Mouse (Mus musculus) E14TG2a.4 (cell line): ENCODE measurements around the gene Kdm5a.

Experiments used
- H3K27me3 ChIP-seq: 2 replicates; pipeline ENCODE4 v1.6.1; 2014; ENCODE audit warnings: low read length, control low read depth; ENCODE audit not compliant: insufficient read depth
- H3K36me3 ChIP-seq: 2 replicates; pipeline ENCODE4 v1.6.1; 2014; ENCODE audit warnings: low read length, control low read depth; ENCODE audit not compliant: insufficient read depth
- H3K4me1 ChIP-seq: replicated peaks from 2 replicates; pipeline ENCODE4 v1.6.1; 2014; ENCODE audit warnings: low read depth, low read length, control low read depth
- H3K4me3 ChIP-seq: replicated peaks from 2 replicates; pipeline ENCODE4 v1.5.1; 2014; ENCODE audit warnings: mild to moderate bottlenecking, low read length
- H3K9me3 ChIP-seq: 2 replicates; pipeline ENCODE4 v1.6.1; 2014; ENCODE audit warnings: low read length, control low read depth
- CTCF ChIP-seq: conservative IDR thresholded peaks from 2 replicates; pipeline ENCODE4 v1.5.1; 2014; ENCODE audit warnings: low read length
- NANOG ChIP-seq: IDR thresholded peaks from 2 replicates; pipeline ENCODE4 v1.6.1; 2014; ENCODE audit warnings: borderline replicate concordance, low read length, mixed read lengths
- POU5F1 ChIP-seq: IDR thresholded peaks from 2 replicates; pipeline ENCODE4 v1.6.1; 2014; ENCODE audit warnings: low read length, borderline replicate concordance

The Kdm5a gene

DNA sequence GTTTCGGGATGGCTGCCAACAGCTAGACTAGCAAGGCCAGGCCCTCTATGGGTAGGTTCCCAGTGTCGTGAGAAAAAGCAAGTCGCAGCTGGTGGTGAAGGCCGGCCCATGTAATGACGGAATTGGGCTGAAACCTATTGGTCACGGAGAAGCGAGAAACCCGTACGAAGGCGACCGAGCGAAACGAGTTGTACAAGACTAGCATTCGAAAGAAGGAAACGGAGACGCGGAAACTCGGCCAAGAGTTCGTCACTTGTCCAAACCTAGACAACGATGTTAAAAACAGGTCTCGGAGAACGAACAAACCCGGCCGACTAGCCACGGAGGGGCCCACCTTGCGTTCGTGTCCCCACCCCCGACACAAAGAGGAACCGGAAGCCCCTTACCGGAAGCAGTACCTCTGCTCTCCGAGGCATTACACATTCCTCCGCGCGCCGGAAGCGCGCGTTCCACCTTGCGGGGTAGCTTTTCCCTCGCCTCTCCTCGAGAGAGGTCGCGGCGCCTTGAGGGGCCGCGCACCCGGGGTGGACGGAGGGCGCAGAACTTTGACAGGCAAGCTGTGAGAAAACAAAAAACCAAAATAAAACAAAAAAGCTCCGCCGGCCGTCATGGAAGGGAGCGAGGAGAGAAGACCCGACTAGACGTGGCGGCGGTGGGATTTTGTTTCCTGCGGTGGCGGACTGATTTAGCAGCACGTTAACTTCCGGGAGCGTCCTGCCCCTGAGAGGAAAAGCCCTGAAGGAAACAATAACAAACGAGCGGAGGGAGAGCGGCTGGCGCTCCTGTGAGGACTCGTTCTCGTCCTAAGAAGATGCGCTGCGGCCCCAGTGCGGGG lies at the start of gene Kdm5a, which contains the start of gene Ccdc77:
Kdm5a (plus strand) TSS at position 437 of the 835 bp plus-strand sequence.
Ccdc77 (minus strand) TSS at position 687 of the 835 bp plus-strand sequence.
- Histone ChIP-seq H3K27me3 (no peaks in the 10 kb centered on the region), H3K36me3 (peaks cover 30% of the 10 kb centered on the region), H3K4me3 (peak within 1 kb of the TSS; percentile 100), H3K4me1 (peaks cover 35% of the 10 kb centered on the region), H3K9me3 (no peaks in the 10 kb centered on the region)
- TF ChIP-seq CTCF (no peak), POU5F1 (no peak), NANOG (no peak)

DNA sequence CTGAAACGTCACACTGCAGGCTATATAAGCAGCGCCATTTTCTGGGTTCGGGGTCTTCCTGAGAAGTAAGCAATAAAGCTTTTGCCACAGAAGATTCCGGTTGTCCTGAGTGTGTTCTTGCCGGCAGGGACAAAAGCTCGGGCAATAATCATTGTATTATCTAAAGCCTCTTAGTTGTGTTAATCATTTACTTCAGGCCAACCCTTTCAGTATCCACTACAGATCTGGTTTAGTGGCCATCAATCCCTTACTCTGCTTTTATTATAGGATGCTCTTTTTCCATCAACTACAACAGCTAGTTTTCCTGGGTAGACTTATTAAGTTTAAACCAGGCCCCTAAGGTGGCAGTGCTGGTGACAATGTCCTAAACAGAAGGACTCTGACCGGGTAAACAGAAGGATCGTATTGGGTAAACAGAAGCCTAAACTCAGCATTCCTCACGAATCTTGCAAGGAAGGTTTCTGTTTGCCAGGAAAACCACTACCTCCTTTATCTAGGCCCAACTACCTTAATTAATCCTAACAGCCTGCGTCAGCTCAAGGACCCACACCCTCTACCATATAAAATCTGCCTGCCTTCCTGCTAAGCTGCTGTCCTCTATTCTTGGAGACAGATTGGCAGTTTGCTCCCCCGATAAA lies 45.5 kb upstream of the Kdm5a start:
- H3K4me1 ChIP-seq, result peaks cover 43% of the 10 kb centered on the region
- no peaks in the 10 kb centered on the region for H3K36me3 ChIP-seq
- no peak overlapping the region for H3K4me3 ChIP-seq
- no peak for TF ChIP-seq NANOG
- TF ChIP-seq POU5F1, result no peak
- TF ChIP-seq CTCF, result no peak
- peaks cover 4% of the 10 kb centered on the region for H3K9me3 ChIP-seq
- H3K27me3 ChIP-seq, result no peaks in the 10 kb centered on the region

DNA sequence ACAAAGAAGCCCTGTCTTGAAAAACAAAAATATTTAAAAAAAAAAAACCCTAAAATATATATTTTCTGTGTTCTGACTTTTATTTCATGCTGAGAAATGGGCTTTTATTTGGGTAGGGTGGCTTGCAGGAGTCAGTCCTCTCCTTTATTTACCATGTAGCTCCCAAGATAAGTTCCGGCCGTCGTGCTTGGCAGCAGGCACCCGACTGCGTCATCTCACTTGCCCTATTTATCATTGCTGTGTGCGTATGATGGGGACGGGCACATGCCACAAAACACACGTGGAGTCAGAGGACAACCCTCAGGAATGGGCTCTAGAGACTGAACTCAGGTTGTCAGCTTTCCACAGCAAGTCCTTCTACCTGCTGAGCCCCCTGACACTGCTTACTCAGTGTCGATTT lies 44.8 kb upstream of the Kdm5a start:
- TF ChIP-seq POU5F1 (no peak), NANOG (no peak), CTCF (no peak)

DNA sequence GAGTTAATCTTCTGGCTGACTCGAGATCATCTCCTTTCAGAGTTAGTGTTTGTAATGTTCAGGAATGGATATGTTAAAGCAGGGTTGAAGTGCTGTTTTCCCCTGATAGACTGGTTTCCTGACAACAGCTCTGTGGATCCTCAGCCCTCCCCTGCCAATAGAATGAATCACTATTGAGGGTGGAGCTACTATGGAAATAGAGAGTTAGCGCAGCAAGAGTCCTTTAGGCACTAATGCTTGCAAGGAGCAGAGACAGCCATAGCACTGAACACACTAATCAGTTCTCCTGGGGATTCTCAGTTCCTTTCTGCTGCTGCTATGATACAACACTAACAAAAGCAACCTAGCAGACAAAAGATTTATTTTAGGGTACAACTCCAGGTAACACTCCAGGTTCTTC lies 43.6 kb upstream of the Kdm5a start:
- Histone ChIP-seq H3K4me1 (peaks cover 36% of the 10 kb centered on the region), H3K27me3 (no peaks in the 10 kb centered on the region), H3K4me3 (no peak overlapping the region), H3K36me3 (peaks cover 10% of the 10 kb centered on the region), H3K9me3 (peaks cover 4% of the 10 kb centered on the region)
- no peak for TF ChIP-seq POU5F1
- TF ChIP-seq NANOG, result no peak
- no peak for TF ChIP-seq CTCF

More for the DNA sequence above, 44.8 kb upstream of the Kdm5a start:
- Histone ChIP-seq H3K4me3 (no peak overlapping the region), H3K9me3 (peaks cover 4% of the 10 kb centered on the region), H3K4me1 (peaks cover 38% of the 10 kb centered on the region), H3K36me3 (no peaks in the 10 kb centered on the region), H3K27me3 (no peaks in the 10 kb centered on the region)

DNA sequence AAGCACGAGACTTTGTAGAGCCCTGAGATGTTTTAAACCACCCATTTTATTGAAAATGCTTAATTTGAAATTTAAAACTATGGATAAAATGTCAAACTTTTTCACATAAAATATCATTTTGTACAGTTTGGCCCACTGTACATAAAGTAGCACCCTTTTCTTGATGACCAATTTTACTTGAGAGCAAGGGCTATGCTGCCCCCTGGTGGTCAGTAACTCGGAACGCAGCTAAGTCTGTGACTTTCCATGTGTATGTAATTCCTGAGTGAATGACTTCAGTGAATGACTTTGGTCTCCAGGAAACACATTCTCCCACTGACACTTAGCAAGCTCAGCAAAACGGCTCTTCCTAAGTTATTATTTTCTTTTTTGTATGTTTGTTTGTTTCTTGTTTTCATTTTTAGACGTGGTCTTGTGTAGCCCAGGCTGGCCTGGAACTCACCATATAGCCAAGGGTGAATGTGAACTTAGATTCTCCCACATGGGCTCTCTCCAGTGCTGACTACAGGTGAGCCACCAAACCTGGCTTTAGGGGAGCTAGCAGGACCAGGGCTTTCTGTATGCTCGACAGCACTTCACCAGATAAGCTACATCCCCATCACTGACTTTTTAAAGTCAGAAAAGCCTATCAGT lies 39.5 kb upstream of the Kdm5a start:
- Histone ChIP-seq H3K4me1 (peaks cover 33% of the 10 kb centered on the region), H3K27me3 (no peaks in the 10 kb centered on the region), H3K4me3 (no peak overlapping the region), H3K36me3 (peaks cover 31% of the 10 kb centered on the region), H3K9me3 (no peaks in the 10 kb centered on the region)
- TF ChIP-seq NANOG, result no peak
- peak; percentile 89 for TF ChIP-seq CTCF

DNA sequence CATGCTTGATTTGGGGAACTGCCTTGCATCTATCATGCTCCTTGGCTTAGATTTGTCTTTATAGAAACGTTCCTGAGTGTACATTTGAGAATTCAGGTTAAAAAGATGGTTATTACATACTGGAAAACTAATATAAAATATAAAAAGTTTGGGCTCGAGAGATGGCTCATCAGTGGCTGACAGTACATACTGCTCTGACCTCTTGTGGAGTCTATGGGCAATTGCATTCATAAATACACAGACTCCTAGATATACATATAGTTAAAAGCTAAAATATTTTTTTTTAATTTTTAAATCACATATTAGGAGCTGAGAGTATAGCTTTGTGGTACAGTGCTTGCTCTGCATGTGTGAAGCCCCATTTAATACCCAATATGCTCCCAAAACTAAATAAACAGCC lies 31.6 kb upstream of the Kdm5a start:
- H3K36me3 ChIP-seq, result peaks cover 93% of the 10 kb centered on the region
- no peaks in the 10 kb centered on the region for H3K4me1 ChIP-seq
- H3K9me3 ChIP-seq, result no peaks in the 10 kb centered on the region
- H3K27me3 ChIP-seq, result no peaks in the 10 kb centered on the region
- TF ChIP-seq CTCF (peak; percentile 23), POU5F1 (no peak)
- no peak overlapping the region for H3K4me3 ChIP-seq

DNA sequence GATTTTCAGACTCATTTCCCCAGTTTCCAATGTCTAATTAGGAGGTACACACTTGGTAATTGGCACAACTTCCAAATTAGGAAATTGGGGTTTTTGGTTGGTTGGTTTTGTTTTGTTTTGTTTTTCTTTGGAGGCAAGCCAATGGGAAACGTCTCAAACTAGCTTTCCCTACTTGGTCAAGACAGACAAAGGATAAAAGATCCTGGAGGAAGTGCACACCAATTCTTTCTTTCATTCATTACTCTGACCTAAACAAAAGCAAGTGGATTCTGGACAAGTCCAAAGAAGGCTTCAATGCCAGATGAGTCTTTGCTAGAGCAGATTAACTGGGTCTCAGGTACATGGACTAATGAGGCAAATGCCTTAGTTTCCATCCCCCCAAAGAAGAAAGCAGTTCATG lies 19.9 kb upstream of the Kdm5a start:
- Histone ChIP-seq H3K4me1 (no peaks in the 10 kb centered on the region), H3K27me3 (no peaks in the 10 kb centered on the region), H3K9me3 (no peaks in the 10 kb centered on the region), H3K36me3 (peaks cover 100% of the 10 kb centered on the region), H3K4me3 (no peak overlapping the region)
- TF ChIP-seq CTCF (no peak), NANOG (no peak), POU5F1 (no peak)

DNA sequence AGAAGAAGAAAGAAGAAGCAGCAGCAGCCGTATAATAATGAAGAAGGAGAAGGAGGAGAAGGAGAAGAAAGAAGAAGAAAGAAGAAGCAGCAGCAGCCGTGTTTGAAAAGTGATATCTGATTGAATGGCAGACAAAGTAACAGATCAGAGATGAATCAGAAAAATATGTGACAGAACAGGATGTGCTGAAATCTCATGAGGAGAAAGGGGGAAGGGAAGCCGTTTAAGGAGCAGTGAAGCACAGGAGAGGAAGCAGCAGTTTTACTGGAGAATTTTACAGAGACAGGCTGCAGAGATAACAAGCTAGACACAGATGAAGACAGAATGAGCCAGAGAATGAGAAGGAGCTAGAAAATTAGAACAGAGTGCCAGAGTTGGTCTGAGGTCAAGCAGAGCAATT lies 14.9 kb upstream of the Kdm5a start:
- no peak overlapping the region for H3K4me3 ChIP-seq
- TF ChIP-seq NANOG, result no peak
- no peak for TF ChIP-seq POU5F1
- H3K27me3 ChIP-seq, result no peaks in the 10 kb centered on the region
- H3K9me3 ChIP-seq, result no peaks in the 10 kb centered on the region
- peaks cover 95% of the 10 kb centered on the region for H3K36me3 ChIP-seq
- no peaks in the 10 kb centered on the region for H3K4me1 ChIP-seq
